Mouse (Mus musculus): Measurements from ENCODE around the gene E2f3. TPM values are rescaled to one million over a fixed set of nuclear protein-coding genes. Genes with fewer than 3 reads are reported as not detected.

E2f3 gene
- polyA plus RNA-seq, 1 experiment from 2014 or later: 19.6 TPM

DNA sequence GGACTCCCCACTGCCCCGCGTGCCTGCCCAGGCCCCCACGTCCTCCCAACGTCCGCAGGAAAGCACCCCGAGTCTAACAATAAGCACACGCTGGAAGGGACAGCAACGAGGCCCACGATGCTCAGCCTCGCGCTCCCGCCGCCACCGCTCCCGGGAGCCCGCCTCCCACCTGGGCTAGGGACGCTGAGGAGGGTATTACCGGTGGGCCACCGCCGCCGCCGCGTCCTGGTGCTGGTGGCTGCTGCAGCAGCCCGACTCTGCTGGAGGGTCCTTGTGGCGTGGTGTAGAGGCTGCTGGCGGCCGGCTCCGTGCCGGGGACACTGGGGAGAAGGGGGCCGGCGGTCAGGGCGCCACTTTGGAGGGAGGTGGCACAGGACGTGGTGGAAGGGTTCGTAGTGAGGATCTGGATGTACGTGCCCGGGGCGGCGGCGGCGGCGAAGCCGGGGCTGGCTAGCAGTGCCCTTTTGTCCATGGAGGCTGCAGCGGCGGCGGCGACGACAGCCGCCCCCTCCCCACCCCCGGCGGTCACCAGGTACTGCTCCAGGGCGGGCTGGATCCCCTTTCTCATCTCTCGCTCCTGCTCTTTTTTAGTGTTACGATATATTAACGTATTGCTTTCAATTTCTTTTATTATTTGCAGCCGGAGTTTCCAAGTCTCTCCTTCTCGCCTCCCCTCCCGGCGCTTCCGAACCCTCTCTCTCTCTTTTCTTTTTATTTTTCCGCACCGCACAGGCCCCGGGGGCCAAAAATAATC is 585 bp downstream of the E2f3 start:
- no peaks in the 10 kb centered on the region for H3K4me1 ChIP-seq (ENCODE audit: control insufficient read depth, insufficient read depth, low read length)
- peak overlapping the region; percentile 100 for H3K9ac ChIP-seq (replicated peaks; ENCODE audit: low read length)
- under 1% methylated on average over 54 of the region's 62 CpGs for WGBS
- no peaks in the 10 kb centered on the region for H3K36me3 ChIP-seq (replicated peaks; ENCODE audit: control insufficient read depth, insufficient read depth, low read depth, low read length)
- H3K4me2 ChIP-seq (ENCODE audit: low read depth, low read length): peak overlapping the region; percentile 49
- no peak for DNase-seq (ENCODE audit: low spot score)
- no peaks in the 10 kb centered on the region for H3K27me3 ChIP-seq (ENCODE audit: control insufficient read depth, insufficient read depth, low read length)
- H3K27ac ChIP-seq (replicated peaks; ENCODE audit: low read depth, low read length): peak overlapping the region; percentile 96
- H3K4me3 ChIP-seq (ENCODE audit: low read depth, low read length): peak overlapping the region; percentile 88
- ATAC-seq (replicated peaks; ENCODE audit: insufficient number of reproducible peaks, low FRiP score, low TSS enrichment, low read depth): peak; percentile 3; the same call in 1 of the 2 replicates
- H3K9me3 ChIP-seq (replicated peaks; ENCODE audit: control insufficient read depth, low read length): no peaks in the 10 kb centered on the region

GRCm38 (mm10) chr13:29984286-29985100 is 1.4 kb downstream of the E2f3 start:
- no peaks in the 10 kb centered on the region for H3K36me3 ChIP-seq (replicated peaks; ENCODE audit: control insufficient read depth, insufficient read depth, low read depth, low read length)
- peak overlapping the region; percentile 88 for H3K4me3 ChIP-seq (ENCODE audit: low read depth, low read length)
- H3K4me1 ChIP-seq (ENCODE audit: control insufficient read depth, insufficient read depth, low read length): no peaks in the 10 kb centered on the region
- peak overlapping the region; percentile 100 for H3K9ac ChIP-seq (replicated peaks; ENCODE audit: low read length)
- peak overlapping the region; percentile 49 for H3K4me2 ChIP-seq (ENCODE audit: low read depth, low read length)
- 0% methylated on average over 16 of the region's 69 CpGs for WGBS
- H3K27me3 ChIP-seq (ENCODE audit: control insufficient read depth, insufficient read depth, low read length): no peaks in the 10 kb centered on the region
- ATAC-seq (replicated peaks; ENCODE audit: insufficient number of reproducible peaks, low FRiP score, low TSS enrichment, low read depth): peak; percentile 25
- H3K9me3 ChIP-seq (replicated peaks; ENCODE audit: control insufficient read depth, low read length): no peaks in the 10 kb centered on the region
- peak; percentile 82 for DNase-seq (ENCODE audit: low spot score)
- H3K27ac ChIP-seq (replicated peaks; ENCODE audit: low read depth, low read length): peak overlapping the region; percentile 96

GRCm38 (mm10) chr13:29983523-29984191 is 2.2 kb downstream of the E2f3 start:
- WGBS: under 1% methylated on average over 34 of the region's 35 CpGs
- no peak for ATAC-seq (replicated peaks; ENCODE audit: insufficient number of reproducible peaks, low FRiP score, low TSS enrichment, low read depth)
- H3K4me1 ChIP-seq (ENCODE audit: control insufficient read depth, insufficient read depth, low read length): no peaks in the 10 kb centered on the region

DNA sequence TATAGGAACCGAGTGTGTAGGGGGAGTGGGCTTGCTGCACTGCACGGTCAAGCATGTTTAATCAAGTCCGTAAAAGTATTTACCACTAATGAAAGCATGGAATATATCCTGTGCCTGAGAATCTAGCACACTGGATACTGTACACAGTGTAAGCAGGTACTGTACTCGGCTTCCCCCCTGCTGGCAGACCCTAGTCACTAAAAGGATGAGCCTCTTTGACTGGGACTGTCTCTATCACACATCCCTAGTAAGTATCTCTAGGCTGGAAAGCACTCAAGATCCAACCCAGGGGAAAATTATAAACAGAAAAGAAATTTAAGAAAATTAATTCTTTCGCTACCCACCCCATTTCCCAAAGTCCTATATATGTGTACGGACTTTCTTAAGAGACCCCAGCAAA is 2.8 kb downstream of the E2f3 start:
- Histone ChIP-seq H3K4me2 (ENCODE audit: low read depth, low read length) (peak overlapping the region; percentile 49), H3K4me3 (ENCODE audit: low read depth, low read length) (peak overlapping the region; percentile 88), H3K4me1 (ENCODE audit: control insufficient read depth, insufficient read depth, low read length) (no peaks in the 10 kb centered on the region), H3K27me3 (ENCODE audit: control insufficient read depth, insufficient read depth, low read length) (no peaks in the 10 kb centered on the region), H3K27ac (replicated peaks; ENCODE audit: low read depth, low read length) (peak overlapping the region; percentile 15; the same call in 1 of the 2 replicates), H3K36me3 (replicated peaks; ENCODE audit: control insufficient read depth, insufficient read depth, low read depth, low read length) (no peaks in the 10 kb centered on the region; the same call in 1 of the 2 replicates), H3K9ac (replicated peaks; ENCODE audit: low read length) (peak overlapping the region; percentile 100), H3K9me3 (replicated peaks; ENCODE audit: control insufficient read depth, low read length) (no peaks in the 10 kb centered on the region)
- ATAC-seq (replicated peaks; ENCODE audit: insufficient number of reproducible peaks, low FRiP score, low TSS enrichment, low read depth) (no peak), DNase-seq (ENCODE audit: low spot score) (peak; percentile 49)
- WGBS: 35% methylated on average over 6 of the region's 6 CpGs

More at GRCm38 (mm10) chr13:29983523-29984191, 2.2 kb downstream of the E2f3 start:
- peak overlapping the region; percentile 100 for H3K9ac ChIP-seq (replicated peaks; ENCODE audit: low read length)
- no peaks in the 10 kb centered on the region for H3K27me3 ChIP-seq (ENCODE audit: control insufficient read depth, insufficient read depth, low read length)
- H3K4me2 ChIP-seq (ENCODE audit: low read depth, low read length): peak overlapping the region; percentile 49
- H3K9me3 ChIP-seq (replicated peaks; ENCODE audit: control insufficient read depth, low read length): no peaks in the 10 kb centered on the region
- peak overlapping the region; percentile 96 for H3K27ac ChIP-seq (replicated peaks; ENCODE audit: low read depth, low read length)
- no peaks in the 10 kb centered on the region; the same call in 1 of the 2 replicates for H3K36me3 ChIP-seq (replicated peaks; ENCODE audit: control insufficient read depth, insufficient read depth, low read depth, low read length)
- peak overlapping the region; percentile 88 for H3K4me3 ChIP-seq (ENCODE audit: low read depth, low read length)
- peak; percentile 52 for DNase-seq (ENCODE audit: low spot score)

- H3K9me3 ChIP-seq (replicated peaks; ENCODE audit: control insufficient read depth, low read length): no peaks in the 10 kb centered on the region
- H3K4me3 ChIP-seq (ENCODE audit: low read depth, low read length): no peak overlapping the region
- WGBS: 72% methylated on average over 3 of the region's 3 CpGs
- ATAC-seq (replicated peaks; ENCODE audit: insufficient number of reproducible peaks, low FRiP score, low TSS enrichment, low read depth): no peak
- H3K4me1 ChIP-seq (ENCODE audit: control insufficient read depth, insufficient read depth, low read length): no peaks in the 10 kb centered on the region
- H3K27me3 ChIP-seq (ENCODE audit: control insufficient read depth, insufficient read depth, low read length): no peaks in the 10 kb centered on the region
- H3K4me2 ChIP-seq (ENCODE audit: low read depth, low read length): no peak overlapping the region
- DNase-seq (ENCODE audit: low spot score): no peak
- no peaks in the 10 kb centered on the region; the same call in 1 of the 2 replicates for H3K36me3 ChIP-seq (replicated peaks; ENCODE audit: control insufficient read depth, insufficient read depth, low read depth, low read length)
- H3K9ac ChIP-seq (replicated peaks; ENCODE audit: low read length): no peak overlapping the region
- no peak overlapping the region for H3K27ac ChIP-seq (replicated peaks; ENCODE audit: low read depth, low read length)
Measured at GRCm38 (mm10) chr13:29982400-29982799, 3.5 kb downstream of the E2f3 start.

- Histone ChIP-seq H3K27ac (replicated peaks; ENCODE audit: low read depth, low read length) (no peak overlapping the region), H3K4me3 (ENCODE audit: low read depth, low read length) (no peak overlapping the region), H3K4me2 (ENCODE audit: low read depth, low read length) (no peak overlapping the region), H3K36me3 (replicated peaks; ENCODE audit: control insufficient read depth, insufficient read depth, low read depth, low read length) (no peaks in the 10 kb centered on the region; the same call in 1 of the 2 replicates), H3K9ac (replicated peaks; ENCODE audit: low read length) (no peak overlapping the region), H3K9me3 (replicated peaks; ENCODE audit: control insufficient read depth, low read length) (no peaks in the 10 kb centered on the region), H3K27me3 (ENCODE audit: control insufficient read depth, insufficient read depth, low read length) (no peaks in the 10 kb centered on the region), H3K4me1 (ENCODE audit: control insufficient read depth, insufficient read depth, low read length) (no peaks in the 10 kb centered on the region)
- ATAC-seq (replicated peaks; ENCODE audit: insufficient number of reproducible peaks, low FRiP score, low TSS enrichment, low read depth) (no peak), DNase-seq (ENCODE audit: low spot score) (no peak)
- WGBS: 73% methylated on average over 7 of the region's 7 CpGs
Measured at GRCm38 (mm10) chr13:29979140-29979564, 6.7 kb downstream of the E2f3 start.

DNA sequence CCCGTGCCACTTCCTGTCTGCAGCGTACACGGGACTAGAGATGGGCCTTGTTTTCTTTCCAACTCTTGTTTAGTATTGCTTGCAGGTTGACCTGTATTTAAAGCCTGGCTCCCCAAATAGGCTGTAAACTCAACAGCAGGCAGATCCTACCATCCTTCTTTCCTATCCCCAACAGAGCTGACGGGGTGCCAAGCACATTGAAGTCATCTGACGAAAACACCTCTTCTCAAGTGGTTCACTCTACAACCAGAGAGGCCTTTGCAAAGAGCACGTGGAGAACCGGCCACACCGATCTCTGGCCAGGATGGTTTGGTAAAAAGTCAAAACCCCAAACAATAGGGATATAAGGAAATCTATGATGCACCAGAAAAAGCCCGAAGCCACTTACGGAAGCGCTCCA is 8.5 kb downstream of the E2f3 start:
- H3K4me3 ChIP-seq (ENCODE audit: low read depth, low read length): no peak overlapping the region
- no peaks in the 10 kb centered on the region for H3K9me3 ChIP-seq (replicated peaks; ENCODE audit: control insufficient read depth, low read length)
- no peaks in the 10 kb centered on the region for H3K27me3 ChIP-seq (ENCODE audit: control insufficient read depth, insufficient read depth, low read length)
- H3K4me1 ChIP-seq (ENCODE audit: control insufficient read depth, insufficient read depth, low read length): no peaks in the 10 kb centered on the region
- H3K4me2 ChIP-seq (ENCODE audit: low read depth, low read length): no peak overlapping the region
- H3K36me3 ChIP-seq (replicated peaks; ENCODE audit: control insufficient read depth, insufficient read depth, low read depth, low read length): no peaks in the 10 kb centered on the region; the same call in 1 of the 2 replicates
- WGBS: 92% methylated on average over 11 of the region's 11 CpGs
- no peak overlapping the region for H3K27ac ChIP-seq (replicated peaks; ENCODE audit: low read depth, low read length)
- no peak for ATAC-seq (replicated peaks; ENCODE audit: insufficient number of reproducible peaks, low FRiP score, low TSS enrichment, low read depth)
- H3K9ac ChIP-seq (replicated peaks; ENCODE audit: low read length): no peak overlapping the region
- no peak for DNase-seq (ENCODE audit: low spot score)

All from embryonic facial prominence, embryonic 11.5 days (tissue).